Mouse (Mus musculus): ENCODE results near the gene Sema6b. TPM values are rescaled to one million over a fixed set of nuclear protein-coding genes. Genes with fewer than 3 reads are reported as not detected.

The Sema6b gene
- not detected for polyA plus RNA-seq (2017; shearing (Covaris generic))

DNA sequence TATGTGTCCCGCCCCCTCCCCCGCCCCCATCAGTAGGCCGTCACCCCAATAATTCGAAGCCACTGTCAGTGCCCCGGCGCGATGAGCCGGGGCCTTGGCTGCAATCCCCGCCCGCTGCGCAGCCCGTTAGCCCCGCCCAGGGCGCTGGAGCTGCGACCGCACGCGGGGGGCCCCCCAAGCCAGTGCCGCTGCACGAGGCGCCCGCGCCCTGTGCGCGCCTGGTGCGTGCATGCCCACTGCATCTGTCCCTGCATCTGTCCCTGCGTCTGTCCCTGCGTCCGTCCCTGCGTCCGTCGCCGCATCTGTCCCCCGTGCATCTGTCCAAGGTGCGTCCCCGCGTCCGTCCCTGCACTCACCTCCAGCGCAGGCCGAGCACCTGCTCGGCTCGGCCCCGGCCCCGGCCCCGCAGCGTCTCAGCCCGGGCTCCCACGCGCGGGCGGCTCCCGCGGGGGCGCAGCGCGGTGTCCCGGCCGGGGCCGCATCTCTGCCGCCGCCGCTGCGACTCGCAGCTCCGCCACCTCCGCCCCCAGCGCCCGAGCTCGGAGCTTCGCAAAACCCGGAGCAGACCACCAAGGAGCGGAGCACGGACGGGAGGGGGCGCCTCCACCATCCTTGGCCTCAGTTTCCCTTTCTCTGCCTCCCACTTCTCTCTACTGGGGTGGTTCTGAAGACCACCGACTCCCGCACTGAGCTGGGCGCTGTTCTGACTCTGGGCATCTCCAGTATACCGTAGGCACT, at the start of gene Sema6b:
Sema6b (minus strand) TSS at position 486 of the 738 bp plus-strand sequence.

DNA sequence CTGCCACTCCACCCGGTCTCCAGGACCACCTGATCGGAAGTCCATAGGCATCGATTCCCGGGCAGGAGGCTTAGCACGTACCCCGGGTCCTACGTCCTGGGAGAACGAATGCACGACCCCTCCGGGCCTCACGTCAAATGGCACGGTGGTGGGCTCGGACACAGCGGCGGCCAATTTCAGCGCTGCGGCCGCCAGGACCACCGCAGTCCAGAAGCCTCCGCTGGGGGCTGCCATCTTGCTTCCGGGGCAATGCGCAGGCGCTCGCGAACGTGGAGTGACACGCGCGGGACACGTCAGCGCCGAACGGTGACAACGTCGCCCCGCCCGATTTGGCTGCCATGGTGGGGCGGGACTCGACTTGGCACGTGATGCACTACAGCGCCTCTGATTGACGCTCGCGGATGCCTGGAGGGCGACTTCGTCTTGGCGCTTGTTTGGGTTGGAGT, 43.5 kb upstream of the Sema6b start, which contains the start of gene Mydgf:
Mydgf (minus strand) TSS at position 263 of the 446 bp plus-strand sequence.

DNA sequence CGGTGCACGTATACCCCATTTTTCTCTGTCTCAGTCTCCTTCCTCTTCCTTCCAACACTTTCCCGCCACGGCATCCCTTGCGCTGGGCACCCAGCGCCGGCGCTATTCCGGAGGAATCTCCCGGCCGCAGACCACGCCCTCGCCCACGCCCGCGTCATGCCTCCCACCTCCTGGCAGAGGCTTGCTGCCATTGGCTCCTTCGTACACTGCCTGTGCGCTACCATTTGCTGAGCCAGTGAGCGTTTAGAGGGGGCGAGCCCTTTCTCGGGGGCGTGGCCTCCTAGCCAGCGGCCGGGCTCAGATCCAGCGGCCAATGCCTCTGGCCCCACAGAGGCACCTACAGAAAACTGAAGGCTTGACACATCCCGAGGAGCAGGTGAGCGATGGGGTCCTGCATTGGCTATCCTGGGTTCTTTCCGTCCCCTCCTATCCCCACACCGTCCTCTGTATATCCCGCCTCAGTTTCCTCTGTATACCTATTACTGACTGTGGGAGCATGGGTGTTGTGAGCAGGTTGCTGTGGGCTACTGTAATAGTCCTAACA, 22.2 kb upstream of the Sema6b start, which contains the start of gene Tnfaip8l1:
Tnfaip8l1 (plus strand) TSS at position 247 of the 544 bp plus-strand sequence.

DNA sequence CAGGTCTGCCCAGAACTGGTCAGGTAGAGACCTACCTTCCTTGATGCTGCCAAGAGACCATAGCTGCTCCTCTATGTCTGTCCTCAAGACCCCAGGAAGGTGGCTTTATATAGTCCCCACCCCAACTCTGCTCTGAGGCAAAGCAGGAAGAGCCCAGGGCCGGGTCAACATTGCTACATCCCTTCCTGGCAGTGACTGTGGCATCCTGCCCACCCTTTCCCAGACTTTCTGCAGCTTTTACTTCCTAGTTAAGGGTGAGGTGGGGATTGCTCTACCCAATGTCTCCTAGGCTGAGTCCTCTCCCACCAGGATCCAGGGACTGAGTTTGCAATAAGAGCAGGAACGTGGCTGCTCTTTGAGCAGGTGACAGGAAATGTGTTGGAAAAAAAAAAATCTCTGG, 18.3 kb downstream of the Sema6b start, which contains the start of gene Lrg1:
Lrg1 (minus strand) TSS at position 176 of the 400 bp plus-strand sequence.

DNA sequence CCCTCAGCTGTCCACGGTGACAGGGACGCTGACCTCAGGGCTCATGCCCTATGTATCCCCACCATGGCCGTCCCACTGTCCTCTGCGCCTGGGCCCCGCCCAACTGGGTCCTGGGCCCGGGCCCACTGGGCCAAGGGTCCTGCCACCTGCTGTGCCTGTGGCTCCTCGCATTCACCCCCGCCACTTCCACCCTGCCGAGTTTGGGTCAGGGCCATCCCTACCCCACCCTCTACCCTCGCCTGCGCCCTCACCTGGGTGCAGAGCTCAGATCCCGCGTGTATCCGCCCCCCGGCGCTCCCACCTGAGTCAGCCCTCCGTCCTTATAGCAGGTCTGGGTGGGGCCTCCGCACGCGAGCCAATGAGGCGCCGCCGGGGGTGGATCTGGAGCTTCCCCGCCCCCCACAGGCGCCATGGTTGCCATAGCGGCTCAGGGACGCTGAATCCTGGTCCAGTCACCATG, 22.9 kb downstream of the Sema6b start, which contains the start of gene Plin5:
Plin5 (minus strand) TSS at position 346 of the 460 bp plus-strand sequence.

DNA sequence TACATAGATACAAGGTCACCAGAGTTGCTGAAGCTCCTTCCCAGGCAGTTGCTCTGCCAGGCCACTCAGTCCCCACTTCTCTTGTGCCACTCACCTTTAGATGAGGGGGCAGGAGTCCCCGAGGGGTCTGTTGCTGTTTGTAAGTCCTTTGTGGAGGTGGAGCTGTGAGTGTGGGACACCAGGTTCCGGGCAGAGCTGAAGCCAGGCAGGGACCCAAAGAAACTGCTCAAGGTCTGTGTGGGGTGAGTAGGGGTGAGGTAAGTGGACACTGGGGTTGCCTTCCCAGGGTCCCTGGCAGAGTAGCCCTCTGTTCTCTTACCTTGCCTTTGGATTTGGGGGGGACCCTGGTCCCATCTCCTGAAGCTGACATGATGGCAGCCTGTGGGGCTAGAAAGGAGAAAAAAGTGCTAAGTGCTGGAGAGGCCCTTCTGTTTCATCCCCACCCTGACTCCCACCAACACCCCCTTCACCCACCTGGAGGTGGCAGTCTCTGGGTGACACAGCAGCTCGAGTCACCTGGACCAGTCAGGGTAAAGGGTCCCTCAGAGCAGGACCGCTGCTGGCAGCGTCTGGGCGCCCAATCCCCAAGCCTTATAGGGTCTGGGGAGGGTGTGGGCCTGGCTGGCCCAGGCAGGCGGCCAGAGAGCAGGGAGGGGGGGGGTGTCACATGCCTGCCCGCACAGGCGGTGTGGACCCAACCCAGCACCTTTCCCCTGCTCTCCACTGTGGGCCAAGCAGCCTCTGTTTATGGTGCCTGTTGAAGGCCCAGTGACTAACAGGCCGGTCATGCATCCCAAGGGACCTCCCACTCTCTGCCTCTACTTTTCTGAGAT, 30.7 kb downstream of the Sema6b start, which contains the start of gene Plin4:
Plin4 (minus strand) TSS at position 585 of the 833 bp plus-strand sequence.

DNA sequence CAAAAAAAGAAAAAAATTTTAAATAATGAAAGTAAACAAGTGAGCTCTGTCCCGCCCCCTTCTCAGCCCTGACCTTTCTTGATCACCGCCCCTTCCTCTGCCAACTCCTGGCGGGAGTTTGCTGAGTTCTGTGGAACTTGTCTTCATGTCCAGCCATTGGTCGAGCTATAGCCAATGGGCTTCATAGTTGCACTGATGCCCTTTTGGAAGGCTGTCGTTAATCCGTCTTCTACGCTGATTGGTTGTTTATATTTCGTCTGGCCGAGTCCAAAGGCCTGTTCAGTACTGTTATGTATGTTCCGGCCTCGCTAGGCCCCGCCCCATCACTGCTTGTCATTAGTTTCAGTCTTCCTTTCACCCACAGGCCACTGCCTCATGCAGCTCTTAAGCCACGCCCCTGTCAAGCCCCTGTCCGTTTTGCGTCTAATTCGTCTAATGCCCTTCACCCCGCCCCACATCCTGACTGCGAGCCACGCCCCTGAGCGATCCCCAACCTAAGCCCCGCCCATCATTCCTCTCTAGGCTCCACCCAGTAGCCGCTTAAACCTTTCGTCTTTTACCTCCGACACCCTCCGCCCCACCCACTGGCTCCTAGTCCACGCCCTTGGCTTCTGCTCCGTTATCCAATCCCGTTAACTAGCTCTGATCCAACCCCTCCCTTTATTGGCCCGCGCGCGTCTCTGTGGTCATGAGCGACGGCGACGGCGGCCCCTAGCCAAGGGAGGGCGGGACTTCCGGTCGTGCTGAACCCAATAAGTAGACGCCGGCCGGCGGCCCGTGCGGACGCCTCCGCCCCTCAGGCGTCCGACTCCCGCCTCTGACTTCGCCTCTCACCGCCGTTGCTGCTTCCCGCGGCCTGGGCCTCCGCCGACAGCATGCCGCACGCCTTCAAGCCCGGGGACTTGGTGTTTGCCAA, 61.0 kb downstream of the Sema6b start, which contains the start of gene Hdgfl2:
Hdgfl2 (plus strand) TSS at position 755 of the 916 bp plus-strand sequence.

DNA sequence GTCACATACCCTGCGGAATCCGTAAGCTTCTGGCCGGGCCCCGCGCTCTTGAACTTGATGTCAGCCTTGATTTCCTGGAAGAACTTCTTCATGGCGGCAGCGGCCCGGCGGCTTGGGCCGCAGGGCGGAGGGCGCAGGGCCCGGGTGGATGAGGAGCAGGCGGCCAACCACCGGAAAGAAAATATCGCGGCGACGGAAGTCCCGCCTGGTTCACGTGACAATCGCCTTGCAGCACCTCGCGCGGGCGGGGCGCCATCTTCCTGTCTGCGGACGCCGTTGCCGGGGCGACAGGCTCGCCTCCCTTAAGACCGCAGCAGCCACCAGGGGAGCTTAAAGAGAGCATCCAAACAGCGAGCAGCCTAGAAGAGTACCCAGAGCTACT, 65.3 kb downstream of the Sema6b start, which contains the start of gene Ubxn6:
Ubxn6 (minus strand) TSS at position 202 of the 382 bp plus-strand sequence.

Other genes starting within 250 kb of the Sema6b start
- 29.5 TPM for gene Zfp959, start 248.2 kb downstream of the Sema6b start, polyA plus RNA-seq (2017; shearing (Covaris generic))
- gene Zfp119b, start 190.8 kb downstream of the Sema6b start, polyA plus RNA-seq (2017; shearing (Covaris generic)): 11.9 TPM
- 82.9 TPM for gene Ebi3, start 187.7 kb downstream of the Sema6b start, polyA plus RNA-seq (2017; shearing (Covaris generic))
- 32.8 TPM for gene Yju2, start 181.2 kb downstream of the Sema6b start, polyA plus RNA-seq (2017; shearing (Covaris generic))
- gene Shd, start 169.9 kb downstream of the Sema6b start, polyA plus RNA-seq (2017; shearing (Covaris generic)): not detected
- gene Fsd1, start 153.8 kb downstream of the Sema6b start, polyA plus RNA-seq (2017; shearing (Covaris generic)): not detected
- gene Stap2, start 134.8 kb downstream of the Sema6b start, polyA plus RNA-seq (2017; shearing (Covaris generic)): 0.49 TPM
- gene Mpnd, start 134.6 kb downstream of the Sema6b start, polyA plus RNA-seq (2017; shearing (Covaris generic)): 36.2 TPM
- gene Sh3gl1, start 103.7 kb downstream of the Sema6b start, polyA plus RNA-seq (2017; shearing (Covaris generic)): 164 TPM
- gene Chaf1a, start 99.9 kb downstream of the Sema6b start, polyA plus RNA-seq (2017; shearing (Covaris generic)): 1.2 TPM
- 75.5 TPM for gene Ubxn6, start 65.3 kb downstream of the Sema6b start, polyA plus RNA-seq (2017; shearing (Covaris generic))
- 139 TPM for gene Hdgfl2, start 60.7 kb downstream of the Sema6b start, polyA plus RNA-seq (2017; shearing (Covaris generic))
- not detected for gene Plin4, start 30.5 kb downstream of the Sema6b start, polyA plus RNA-seq (2017; shearing (Covaris generic))
- not detected for gene Plin5, start 22.7 kb downstream of the Sema6b start, polyA plus RNA-seq (2017; shearing (Covaris generic))
- not detected for gene Lrg1, start 18.3 kb downstream of the Sema6b start, polyA plus RNA-seq (2017; shearing (Covaris generic))
- 34.1 TPM for gene Tnfaip8l1, start 22.1 kb upstream of the Sema6b start, polyA plus RNA-seq (2017; shearing (Covaris generic))
- 60.7 TPM for gene Mydgf, start 43.6 kb upstream of the Sema6b start, polyA plus RNA-seq (2017; shearing (Covaris generic))
- gene Dpp9, start 78.6 kb upstream of the Sema6b start, polyA plus RNA-seq (2017; shearing (Covaris generic)): 40.5 TPM
- gene Fem1a, start 116.5 kb upstream of the Sema6b start, polyA plus RNA-seq (2017; shearing (Covaris generic)): 3.4 TPM
- 8.1 TPM for gene Ticam1, start 136.4 kb upstream of the Sema6b start, polyA plus RNA-seq (2017; shearing (Covaris generic))
- 40.9 TPM for gene Plin3, start 152.5 kb upstream of the Sema6b start, polyA plus RNA-seq (2017; shearing (Covaris generic))
- gene Arrdc5, start 159.9 kb upstream of the Sema6b start, polyA plus RNA-seq (2017; shearing (Covaris generic)): not detected
- 25.1 TPM for gene Uhrf1, start 163.0 kb upstream of the Sema6b start, polyA plus RNA-seq (2017; shearing (Covaris generic))
- gene Kdm4b, start 185.7 kb upstream of the Sema6b start, polyA plus RNA-seq (2017; shearing (Covaris generic)): 15.9 TPM